Mouse (Mus musculus) brown adipose tissue, adult 24 weeks (tissue): ENCODE results near the gene B230217C12Rik. TPM values are rescaled to one million over a fixed set of nuclear protein-coding genes. Genes with fewer than 3 reads are reported as not detected.
A peak's percentile ranks its signal among the peaks of the same experiment; 100 is the strongest.
"Not testable (repeated sequence)": the region's sequence is repeated elsewhere in the genome, so short reads cannot be mapped to it uniquely, and the experiment has no call there.

Experiments
- H3K27ac ChIP-seq: fragments of 200-500 bp; replicated peaks from 2 replicates; pipeline ENCODE4 v1.5.1; 2012; ENCODE audit warnings: low read depth, mild to moderate bottlenecking, low read length
- H3K4me1 ChIP-seq: fragments of 200-500 bp; 2 replicates; pipeline ENCODE4 v1.6.1; 2012; ENCODE audit warnings: low read length, mixed read lengths; ENCODE audit not compliant: control insufficient read depth, insufficient read depth, insufficient read length
- H3K4me3 ChIP-seq: fragments of 200-500 bp; 2 replicates; pipeline ENCODE4 v1.5.1; 2012; ENCODE audit warnings: low read depth, mild to moderate bottlenecking, low read length, moderate library complexity; ENCODE audit not compliant: insufficient read depth
- polyA plus RNA-seq: library from polyadenylated mRNA; stranded (reverse); fragments of >200 nt; gene quantifications from 2 replicates; pipeline ENCODE4 v1.2.4, GENCODE M21; 2012; ENCODE audit not compliant: missing spikeins, insufficient read depth, insufficient read length

The B230217C12Rik gene
- polyA plus RNA-seq, 1 experiment, result 0.59 TPM

- Histone ChIP-seq H3K4me1 (no peaks in the 10 kb centered on the region), H3K27ac (no peak overlapping the region), H3K4me3 (no peak overlapping the region)
Measured at GRCm38 (mm10) chr11:97851601-97852000, 11.0 kb downstream of the B230217C12Rik start.

DNA sequence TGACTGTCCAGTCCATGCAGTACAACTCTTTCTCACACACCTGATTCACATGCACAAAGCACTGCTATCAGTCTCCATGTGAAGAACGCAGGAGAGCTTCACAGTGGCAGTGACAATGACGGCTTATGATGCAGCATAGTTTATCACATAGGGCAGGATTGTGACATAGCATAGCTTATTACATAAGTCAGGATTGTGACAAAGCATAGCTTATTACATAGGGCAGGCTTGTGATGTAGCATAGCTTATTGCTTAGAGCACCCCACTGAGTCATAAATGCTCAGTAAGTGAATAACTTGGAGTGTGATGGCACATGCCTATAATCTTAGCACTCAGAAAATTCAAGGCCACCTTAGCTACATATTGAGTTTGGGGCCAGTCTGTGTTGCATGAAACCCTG lies 14.9 kb downstream of the B230217C12Rik start:
- Histone ChIP-seq H3K4me3 (no peak overlapping the region), H3K27ac (no peak overlapping the region), H3K4me1 (no peaks in the 10 kb centered on the region)

DNA sequence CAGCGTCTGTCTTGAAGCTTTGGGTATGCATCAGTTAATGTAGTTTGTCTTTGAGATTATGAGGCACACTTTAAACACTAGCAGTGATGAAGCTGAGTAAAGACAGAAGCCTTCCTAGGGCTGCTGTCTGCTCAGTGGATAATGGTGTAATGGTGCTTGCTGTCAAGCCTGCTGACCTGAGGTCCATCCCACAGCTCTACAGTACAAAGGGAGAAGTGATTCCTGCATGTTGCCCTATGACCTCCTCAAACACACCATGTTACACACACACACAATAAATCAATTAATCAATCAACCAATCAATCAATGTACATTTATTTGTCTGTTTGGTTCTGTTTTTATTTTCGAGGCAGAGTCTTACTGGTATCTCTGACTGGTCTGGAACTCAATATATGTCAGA lies 21.6 kb downstream of the B230217C12Rik start:
- Histone ChIP-seq H3K4me1 (no peaks in the 10 kb centered on the region), H3K27ac (no peak overlapping the region), H3K4me3 (no peak overlapping the region)

DNA sequence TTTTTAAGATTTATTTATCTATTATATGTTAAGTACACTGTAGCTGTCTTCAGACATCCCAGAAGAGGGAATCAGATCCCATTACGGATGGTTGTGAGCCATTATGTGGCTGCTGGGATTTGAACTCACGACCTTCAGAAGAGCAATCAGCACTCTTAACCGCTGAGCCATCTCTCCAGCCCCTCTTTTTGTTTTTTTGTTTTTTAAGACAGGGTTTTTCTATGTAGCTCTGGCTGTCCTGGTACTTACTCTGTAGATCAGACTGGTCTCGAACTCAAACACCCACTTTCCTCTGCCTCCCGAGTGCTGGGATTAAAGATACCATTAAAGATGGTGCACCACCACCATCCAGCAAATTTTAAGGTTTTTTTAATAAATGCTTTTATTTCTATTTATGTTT lies 24.8 kb downstream of the B230217C12Rik start:
- Histone ChIP-seq H3K27ac (no peak overlapping the region), H3K4me3 (no peak overlapping the region), H3K4me1 (no peaks in the 10 kb centered on the region)

- no peak overlapping the region for H3K4me3 ChIP-seq
- no peak overlapping the region for H3K27ac ChIP-seq
- no peaks in the 10 kb centered on the region for H3K4me1 ChIP-seq
Measured at GRCm38 (mm10) chr11:97866091-97866888, 25.7 kb downstream of the B230217C12Rik start.

- Histone ChIP-seq H3K27ac (no peak overlapping the region), H3K4me1 (no peaks in the 10 kb centered on the region), H3K4me3 (no peak overlapping the region)
Measured at GRCm38 (mm10) chr11:97867591-97867990, 27.0 kb downstream of the B230217C12Rik start.

DNA sequence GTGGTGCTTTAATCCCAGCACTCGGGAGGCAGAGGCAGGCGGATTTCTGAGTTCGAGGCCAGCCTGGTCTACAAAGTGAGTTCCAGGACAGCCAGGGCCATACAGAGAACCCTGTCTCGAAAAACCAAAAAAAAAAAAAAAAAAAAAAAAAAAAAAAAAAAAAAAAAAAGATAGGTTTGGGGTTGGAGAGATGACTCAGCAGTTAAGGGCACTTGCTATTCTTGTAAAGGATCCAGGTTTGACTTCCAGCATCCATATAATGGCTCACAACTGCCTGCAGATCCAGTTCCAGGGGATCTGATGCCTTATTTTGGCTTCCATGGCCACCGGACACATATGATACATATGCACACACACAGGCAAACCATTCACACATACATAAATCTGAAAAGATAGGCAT lies 31.8 kb downstream of the B230217C12Rik start:
- not testable (repeated sequence) for H3K4me3 ChIP-seq, H3K27ac ChIP-seq, H3K4me1 ChIP-seq

DNA sequence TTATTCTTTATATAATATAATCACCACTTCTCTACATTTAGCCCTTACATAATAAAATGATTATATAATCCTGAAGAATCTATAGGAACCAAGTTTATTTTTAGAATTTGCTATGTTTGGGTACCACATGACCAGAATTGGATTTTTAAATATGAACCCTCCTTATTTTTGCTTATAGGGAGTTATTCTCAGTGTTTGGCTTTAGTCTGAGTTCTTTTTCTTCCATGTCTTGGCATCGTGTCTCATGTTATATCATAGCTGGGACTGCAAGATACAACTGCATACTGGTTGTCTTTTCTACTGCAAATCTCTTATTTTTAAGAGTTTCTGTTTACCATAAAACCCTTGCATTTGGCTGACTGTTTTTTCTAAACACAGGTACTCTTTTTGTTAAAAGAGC lies 33.8 kb downstream of the B230217C12Rik start:
- no peak overlapping the region for H3K27ac ChIP-seq
- no peaks in the 10 kb centered on the region for H3K4me1 ChIP-seq
- H3K4me3 ChIP-seq, result no peak overlapping the region

- H3K27ac ChIP-seq, result no peak overlapping the region
- H3K4me3 ChIP-seq, result no peak overlapping the region
Measured at GRCm38 (mm10) chr11:97877341-97877740, 36.8 kb downstream of the B230217C12Rik start.

DNA sequence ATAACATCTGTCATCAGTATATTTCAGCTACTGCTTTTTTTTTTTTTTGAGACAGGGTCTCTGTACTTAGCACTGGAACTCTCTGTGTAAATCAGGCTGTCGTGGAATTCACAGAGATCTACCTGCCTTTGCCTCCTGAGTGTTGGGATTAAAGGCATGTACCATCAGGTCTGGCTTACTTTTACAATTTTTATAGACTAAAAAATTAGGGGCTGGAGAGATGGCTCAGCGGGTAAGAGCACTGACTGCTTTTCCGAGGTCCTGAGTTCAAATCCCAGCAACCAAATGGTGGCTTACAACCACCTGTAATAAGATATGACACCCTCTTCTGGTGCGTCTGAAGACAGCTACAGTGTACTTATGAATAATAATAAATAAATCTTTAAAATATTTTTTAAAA lies 39.8 kb downstream of the B230217C12Rik start:
- no peak overlapping the region for H3K27ac ChIP-seq
- no peaks in the 10 kb centered on the region for H3K4me1 ChIP-seq
- no peak overlapping the region for H3K4me3 ChIP-seq

More at GRCm38 (mm10) chr11:97877341-97877740, 36.8 kb downstream of the B230217C12Rik start:
- H3K4me1 ChIP-seq, result no peaks in the 10 kb centered on the region

GRCm38 (mm10) chr11:97883542-97883917 lies 43.0 kb downstream of the B230217C12Rik start:
- Histone ChIP-seq H3K27ac (peak overlapping the region; percentile 90), H3K4me3 (peak overlapping the region; percentile 80), H3K4me1 (no peaks in the 10 kb centered on the region)

DNA sequence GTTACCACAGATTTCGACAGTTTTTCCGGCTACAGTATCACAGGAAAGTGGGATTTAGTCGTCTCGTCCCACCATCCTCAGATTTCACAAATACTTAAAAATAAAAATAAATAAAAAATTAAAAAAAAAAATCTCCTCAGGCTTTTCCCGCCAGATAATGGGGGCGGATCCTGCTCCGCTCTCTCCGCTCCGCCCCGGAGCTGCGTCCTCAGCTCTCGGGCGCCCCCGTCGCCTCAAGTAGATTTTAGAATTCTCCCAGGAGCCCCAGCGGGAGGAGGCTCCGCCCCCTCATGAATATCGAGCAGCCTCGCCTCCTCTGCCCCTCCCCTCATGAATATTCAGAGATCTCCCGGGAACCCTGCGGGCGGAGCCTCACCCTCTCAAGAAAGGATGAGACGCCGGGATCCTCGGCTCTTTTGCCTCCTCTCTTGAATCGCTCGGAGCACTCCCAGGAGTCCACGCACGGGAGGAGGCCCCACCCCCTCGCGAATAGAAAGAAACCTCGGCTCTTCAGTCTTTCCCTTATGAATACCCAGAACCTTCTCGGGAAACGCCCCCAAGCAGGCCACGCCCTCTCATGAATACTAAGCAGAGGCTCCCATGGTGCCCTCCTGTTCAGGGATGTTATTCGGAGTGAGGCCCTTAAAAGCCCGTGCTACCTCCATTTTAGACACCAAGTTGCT lies 43.5 kb downstream of the B230217C12Rik start, which contains the start of gene Fbxo47:
Gene Fbxo47 (minus strand): TSS at position 237 of the 683 bp plus-strand sequence.
- H3K27ac ChIP-seq, result peak within 1 kb of the TSS; percentile 90
- peak within 1 kb of the TSS; percentile 80 for H3K4me3 ChIP-seq
- no peaks in the 10 kb centered on the region for H3K4me1 ChIP-seq

GRCm38 (mm10) chr11:97884601-97885185 lies 44.1 kb downstream of the B230217C12Rik start:
- Histone ChIP-seq H3K4me1 (no peaks in the 10 kb centered on the region), H3K4me3 (peak overlapping the region; percentile 65), H3K27ac (0 out of 2 replicates have a peak overlapping the region, but pooled peaks have one; percentile 9)

- Histone ChIP-seq H3K27ac (no peak overlapping the region), H3K4me1 (no peaks in the 10 kb centered on the region), H3K4me3 (no peak overlapping the region)
Measured at GRCm38 (mm10) chr11:97885296-97885915, 44.8 kb downstream of the B230217C12Rik start.

GRCm38 (mm10) chr11:97891821-97892220 lies 51.2 kb downstream of the B230217C12Rik start:
- Histone ChIP-seq H3K27ac (no peak overlapping the region), H3K4me3 (no peak overlapping the region), H3K4me1 (no peaks in the 10 kb centered on the region)
